Mouse (Mus musculus) spleen, embryonic (tissue): ENCODE results near the gene Sox18.

ENCODE experiments used
- CTCF ChIA-PET: fragments of 350-600 bp; sonication (Branson Sonifier 250); formaldehyde crosslinking; loops from one replicate; lab custom pipeline; 2022; lab: Charles Lee

Sox18 gene

DNA sequence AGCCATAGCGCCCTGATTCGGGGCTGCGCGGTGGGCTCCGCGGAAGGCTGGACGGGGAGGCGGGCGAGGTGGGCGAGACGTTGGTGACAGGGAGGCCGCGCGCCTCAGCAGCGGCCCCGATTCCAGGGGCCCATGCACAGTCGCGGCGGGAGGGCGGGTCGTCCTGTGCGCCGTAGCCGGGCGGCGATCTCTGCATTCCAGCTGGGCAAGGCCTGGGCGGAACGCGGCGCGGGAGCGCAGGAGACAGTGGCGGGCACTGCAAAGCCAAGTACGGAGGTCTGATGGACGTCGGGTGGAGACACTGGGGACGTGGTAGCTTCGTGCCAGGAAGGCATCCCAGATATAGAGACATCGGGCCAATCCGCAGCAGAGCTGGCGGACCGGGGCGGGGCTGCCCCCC lies at the start of gene Sox18:
TSS of gene Sox18 (minus strand) at position 315 of the 400 bp plus-strand sequence.
- CTCF ChIA-PET: interaction anchor here (0.5 kb wide), 1 partner anchor 9 kb away, joined by 3 read pairs; no protein-coding TSS in a partner anchor

GRCm38 (mm10) chr2:181721200-181721599 lies 49.8 kb upstream of the Sox18 start:
- CTCF ChIA-PET: no interaction called here

GRCm38 (mm10) chr2:181720061-181720460 lies 48.6 kb upstream of the Sox18 start:
- CTCF ChIA-PET: no interaction called here

GRCm38 (mm10) chr2:181716991-181717390 lies 45.6 kb upstream of the Sox18 start:
- CTCF ChIA-PET: no interaction called here

- CTCF ChIA-PET: no interaction called here
These were observed 43.9 kb upstream of the Sox18 start for GRCm38 (mm10) chr2:181715382-181715781.

DNA sequence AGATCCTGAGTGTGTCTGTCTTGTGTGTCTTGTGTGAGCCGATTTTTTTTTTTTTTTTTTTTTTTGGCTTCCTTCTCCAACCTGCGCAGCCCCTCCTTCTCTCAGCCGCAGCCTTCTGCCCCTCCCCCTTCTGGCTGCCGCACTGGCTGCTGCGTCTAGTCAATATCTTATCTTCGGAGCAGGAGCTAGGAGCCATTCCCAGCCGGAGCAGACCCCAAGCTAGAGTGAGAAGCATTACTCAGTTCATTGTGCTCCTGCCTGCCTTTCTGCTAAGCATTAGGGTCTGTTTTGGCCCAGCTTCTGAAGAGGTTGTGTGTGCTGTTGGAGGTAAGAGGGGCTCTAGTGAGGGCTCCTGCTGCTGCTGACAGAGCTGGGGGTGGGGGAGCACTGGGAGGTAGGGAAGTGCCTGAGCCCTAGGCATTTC lies 43.5 kb upstream of the Sox18 start, which contains the start of gene Oprl1:
TSS of gene Oprl1 (plus strand) at position 114 of the 424 bp plus-strand sequence.
- CTCF ChIA-PET: no interaction called here

DNA sequence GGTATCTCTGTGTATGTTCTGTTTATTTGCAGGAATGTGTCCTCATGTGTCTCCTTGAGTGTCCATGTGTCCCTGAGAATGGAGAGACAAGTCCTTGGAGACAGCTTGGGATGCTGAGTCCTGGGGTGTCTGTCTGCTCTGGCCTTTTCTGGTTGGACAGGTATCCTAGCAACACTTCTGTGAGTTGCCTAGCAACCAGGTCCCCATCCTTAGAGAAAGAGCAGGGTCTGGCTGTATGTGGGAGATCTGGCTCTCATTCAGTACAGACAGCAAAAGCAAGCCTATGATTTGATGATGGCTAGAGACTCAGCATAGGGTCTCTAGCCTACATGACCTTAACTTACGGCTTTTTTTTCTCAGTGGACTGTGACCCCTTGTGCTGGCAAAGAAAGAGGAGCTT lies 42.3 kb upstream of the Sox18 start:
- CTCF ChIA-PET: no interaction called here

GRCm38 (mm10) chr2:181706668-181707067 lies 35.2 kb upstream of the Sox18 start:
- CTCF ChIA-PET: interaction anchor here (0.7 to 1.8 kb wide), 2 partner anchors 48 to 50 kb away, joined by 3 to 8 read pairs; no protein-coding TSS in a partner anchor

DNA sequence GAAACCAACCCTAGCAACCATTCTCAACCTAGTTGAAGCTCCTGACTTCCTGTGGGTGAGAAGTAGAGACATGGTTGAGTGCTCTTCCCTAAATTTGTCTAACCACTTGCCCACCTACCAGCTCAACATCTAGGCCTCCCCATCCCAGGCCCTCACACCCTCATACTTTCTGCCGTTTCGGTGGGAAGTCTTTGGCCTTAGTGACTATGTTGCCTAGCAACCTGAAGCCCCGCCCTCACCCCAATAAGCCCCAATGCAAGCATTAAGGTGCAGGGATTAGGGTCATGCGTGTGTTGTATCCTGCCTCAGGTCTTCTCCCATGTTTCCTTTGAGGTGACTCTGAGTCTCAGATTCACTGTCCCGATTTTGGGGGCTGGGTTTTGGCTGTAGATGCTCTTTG lies 26.8 kb upstream of the Sox18 start, which contains the start of gene Lkaaear1:
TSS of gene Lkaaear1 (minus strand) at position 202 of the 400 bp plus-strand sequence.
- CTCF ChIA-PET: no interaction called here

- CTCF ChIA-PET: no interaction called here
These were observed 25.5 kb upstream of the Sox18 start for GRCm38 (mm10) chr2:181696801-181697420.

DNA sequence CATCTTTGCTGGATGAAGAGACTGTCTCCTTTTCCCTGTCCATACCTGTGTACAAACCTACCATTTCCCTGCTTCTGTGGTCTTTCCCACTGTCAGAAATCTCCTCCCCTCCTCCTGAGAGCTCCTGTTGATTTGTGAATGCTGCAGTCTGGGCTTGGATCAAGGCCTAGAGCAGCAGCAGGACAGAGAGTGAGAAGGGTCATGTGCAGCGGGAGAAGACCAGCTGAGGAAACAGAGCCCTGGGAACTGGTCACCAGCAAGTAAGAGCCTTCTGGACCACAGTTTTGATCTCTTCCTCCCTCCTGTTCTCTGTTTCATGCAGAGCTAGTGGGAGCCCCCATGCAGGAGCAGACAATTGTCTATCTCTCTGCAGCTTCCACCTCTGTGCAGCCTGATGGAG lies 24.3 kb upstream of the Sox18 start:
- CTCF ChIA-PET: interaction anchor here (0.6 kb wide), 1 partner anchor 16 kb away, joined by 4 read pairs; no protein-coding TSS in a partner anchor

- CTCF ChIA-PET: no interaction called here
These were observed 23.1 kb upstream of the Sox18 start for GRCm38 (mm10) chr2:181694581-181694980.

- CTCF ChIA-PET: interaction anchor here (0.6 kb wide), 1 partner anchor 538 kb away, joined by 5 read pairs; no protein-coding TSS in a partner anchor
These were observed 22.2 kb upstream of the Sox18 start, which contains the start of gene Rgs19 for GRCm38 (mm10) chr2:181693339-181694280. TSS of gene Rgs19 (minus strand) at chr2:181693977.

- CTCF ChIA-PET: no interaction called here
These were observed 20.9 kb upstream of the Sox18 start for GRCm38 (mm10) chr2:181692304-181692703.

DNA sequence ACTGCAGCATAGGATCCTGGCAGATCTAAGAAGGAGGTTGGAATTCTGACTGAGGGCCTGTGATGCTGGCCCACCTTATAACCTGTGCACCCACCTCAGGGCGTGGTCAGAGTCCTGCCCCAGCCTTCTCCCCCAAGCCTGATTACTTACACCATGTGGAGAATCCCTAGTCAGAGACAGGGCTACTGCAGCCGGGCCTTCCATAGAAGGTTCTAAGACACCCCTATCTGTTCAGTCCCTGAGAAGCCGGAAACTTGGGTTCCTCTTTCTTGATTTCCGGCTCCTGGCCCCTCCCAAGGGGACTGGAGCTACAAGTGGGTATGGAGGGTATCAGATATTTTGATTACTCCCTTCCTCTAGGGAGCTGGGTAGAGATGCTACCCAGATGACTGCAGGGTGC lies 20.1 kb upstream of the Sox18 start:
- CTCF ChIA-PET: interaction anchor here (0.9 kb wide), 1 partner anchor 10 kb away, joined by 3 read pairs; no protein-coding TSS in a partner anchor

DNA sequence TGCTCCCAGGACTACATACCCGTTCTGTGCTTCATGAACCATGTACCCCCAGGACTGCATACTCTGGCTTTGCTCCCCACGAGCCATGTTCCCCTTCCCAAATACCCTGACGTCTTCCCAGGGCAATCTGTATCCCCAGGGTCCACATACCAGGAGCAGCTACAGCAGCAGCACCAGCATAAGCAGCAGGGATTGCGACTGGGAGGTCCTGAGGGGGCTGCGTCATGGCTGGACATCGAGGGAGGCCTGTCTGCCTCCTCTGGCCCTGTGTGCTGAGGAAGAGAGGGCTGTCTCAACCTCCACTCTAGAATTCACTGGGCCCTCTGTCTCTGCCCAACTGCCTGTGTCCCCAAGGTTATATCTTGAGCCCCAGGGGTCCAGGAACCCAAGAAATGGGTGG lies 19.6 kb upstream of the Sox18 start:
- CTCF ChIA-PET: interaction anchor here (0.6 to 0.9 kb wide), 2 partner anchors 10 to 18 kb away, joined by 3 read pairs; no protein-coding TSS in a partner anchor

DNA sequence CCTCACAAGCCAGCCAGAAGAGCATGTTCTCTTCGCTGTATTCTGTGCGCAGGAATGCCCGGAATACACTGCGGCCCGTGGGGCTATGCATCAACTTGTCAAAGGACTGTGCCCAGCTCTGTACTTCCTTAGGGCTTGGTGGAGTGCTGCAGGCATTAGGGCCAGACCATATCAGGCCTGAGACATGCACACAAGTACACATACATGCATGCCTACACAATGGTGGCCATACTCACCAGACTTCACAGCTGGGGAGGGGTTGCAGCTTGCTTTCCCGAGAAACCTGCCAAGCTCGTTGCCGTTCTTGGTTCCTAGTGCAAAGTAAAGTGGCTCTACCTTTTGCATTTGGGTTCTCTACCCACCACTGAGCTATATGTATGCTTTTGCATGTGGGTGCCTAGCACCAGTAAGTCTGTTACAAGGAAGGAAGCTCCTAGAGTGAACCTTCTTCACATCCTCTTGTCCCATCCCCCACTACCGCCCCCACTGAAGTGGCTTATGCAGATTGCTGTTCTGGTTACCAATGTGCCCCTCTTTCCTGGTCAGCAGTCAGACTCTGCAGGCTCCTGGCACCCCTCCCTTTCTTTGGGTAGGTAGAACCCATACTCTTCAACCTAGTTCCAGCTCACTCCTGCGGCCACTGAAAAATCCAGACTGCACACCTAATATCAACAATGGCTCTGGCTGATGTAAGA lies 18.2 kb upstream of the Sox18 start:
- CTCF ChIA-PET: no interaction called here

GRCm38 (mm10) chr2:181687586-181687985 lies 16.1 kb upstream of the Sox18 start:
- CTCF ChIA-PET: no interaction called here

DNA sequence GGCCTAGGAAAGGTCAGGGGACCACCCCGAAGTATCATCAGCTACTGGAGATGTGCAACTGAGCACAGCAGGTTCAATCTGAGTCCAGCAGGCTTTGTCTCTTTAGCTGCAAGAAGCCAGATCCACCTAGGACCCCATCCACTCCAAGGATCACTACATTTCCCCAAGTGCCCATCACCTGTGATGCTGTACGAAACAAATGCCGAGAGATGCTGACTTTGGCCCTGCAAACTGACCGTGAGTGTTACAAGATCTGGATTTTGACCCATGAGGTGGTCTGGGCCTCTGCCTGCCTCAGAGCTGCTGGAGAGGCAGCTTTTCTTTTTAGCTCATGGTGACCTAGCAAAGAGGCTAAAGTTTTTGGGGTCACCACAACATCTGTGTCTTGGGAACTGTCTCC lies 14.2 kb upstream of the Sox18 start:
- CTCF ChIA-PET: no interaction called here

DNA sequence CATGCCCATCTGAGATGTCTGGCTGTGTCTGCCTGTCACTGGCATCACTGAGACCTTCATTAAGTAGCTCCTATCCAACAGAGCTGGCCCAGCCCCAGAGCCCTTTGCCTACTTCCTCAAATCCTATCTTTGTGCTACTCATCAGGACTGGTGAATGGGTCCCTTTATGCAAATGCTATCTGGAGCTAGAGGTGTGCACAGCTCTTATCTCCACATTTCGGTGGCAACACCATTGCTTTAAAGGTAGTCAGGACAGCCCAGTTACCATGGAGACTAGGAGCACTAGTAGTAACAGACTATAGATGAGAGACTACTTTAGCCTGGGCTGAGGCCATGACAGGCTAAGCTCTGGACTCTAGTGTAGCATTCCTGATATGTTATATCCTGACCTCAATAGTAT lies 13.3 kb upstream of the Sox18 start:
- CTCF ChIA-PET: no interaction called here

DNA sequence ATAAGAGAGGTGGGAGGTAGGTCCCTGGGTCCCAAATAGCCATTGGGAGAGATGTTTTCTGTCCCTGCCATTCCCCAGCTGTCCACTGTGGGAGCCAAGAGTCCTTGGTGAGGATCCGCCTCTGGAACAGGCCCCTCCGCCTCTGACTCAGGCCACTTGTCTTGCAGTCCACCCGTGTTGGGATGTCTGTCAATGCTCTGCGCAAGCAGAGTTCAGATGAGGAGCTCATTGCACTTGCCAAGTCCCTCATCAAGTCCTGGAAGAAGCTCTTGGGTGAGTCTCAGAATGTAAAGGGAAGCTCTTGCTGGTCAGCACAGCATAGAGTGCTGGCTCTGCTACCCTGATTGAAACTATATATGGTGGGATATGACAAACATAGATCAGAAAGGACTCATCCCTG lies 11.9 kb upstream of the Sox18 start:
- CTCF ChIA-PET: interaction anchor here (1.1 kb wide), 1 partner anchor 86 kb away, joined by 5 read pairs; no protein-coding TSS in a partner anchor
